Mouse (Mus musculus) v-Abl transformed pro-B cells (cell line): ENCODE results near the gene Ttc28.

Experiments used
- in situ Hi-C, 2 experiments: fragments of 400-800 bp; cut with MboI; formaldehyde crosslinking; loops; one replicate each; pipeline ENCODE4 v1.15.1; 2025; ENCODE audit not compliant: unreplicated experiment in 2 of 2

Gene Ttc28

GRCm38 (mm10) chr5:111257127-111257526 is 377.5 kb downstream of the Ttc28 start:
- in situ Hi-C loops = loop anchor here (25.0 kb wide), 1 partner anchor 1670 kb away; no protein-coding TSS in a partner anchor

- in situ Hi-C loops = loop anchor here (10.0 to 25.0 kb wide), 4 partner anchors 416 to 1674 kb away; partner anchors contain the start of genes Lrcol1 (in 1 of the 2) and P2rx2 (in 1 of the 2)
Measured at GRCm38 (mm10) chr5:111261162-111261561, 381.6 kb downstream of the Ttc28 start.

DNA sequence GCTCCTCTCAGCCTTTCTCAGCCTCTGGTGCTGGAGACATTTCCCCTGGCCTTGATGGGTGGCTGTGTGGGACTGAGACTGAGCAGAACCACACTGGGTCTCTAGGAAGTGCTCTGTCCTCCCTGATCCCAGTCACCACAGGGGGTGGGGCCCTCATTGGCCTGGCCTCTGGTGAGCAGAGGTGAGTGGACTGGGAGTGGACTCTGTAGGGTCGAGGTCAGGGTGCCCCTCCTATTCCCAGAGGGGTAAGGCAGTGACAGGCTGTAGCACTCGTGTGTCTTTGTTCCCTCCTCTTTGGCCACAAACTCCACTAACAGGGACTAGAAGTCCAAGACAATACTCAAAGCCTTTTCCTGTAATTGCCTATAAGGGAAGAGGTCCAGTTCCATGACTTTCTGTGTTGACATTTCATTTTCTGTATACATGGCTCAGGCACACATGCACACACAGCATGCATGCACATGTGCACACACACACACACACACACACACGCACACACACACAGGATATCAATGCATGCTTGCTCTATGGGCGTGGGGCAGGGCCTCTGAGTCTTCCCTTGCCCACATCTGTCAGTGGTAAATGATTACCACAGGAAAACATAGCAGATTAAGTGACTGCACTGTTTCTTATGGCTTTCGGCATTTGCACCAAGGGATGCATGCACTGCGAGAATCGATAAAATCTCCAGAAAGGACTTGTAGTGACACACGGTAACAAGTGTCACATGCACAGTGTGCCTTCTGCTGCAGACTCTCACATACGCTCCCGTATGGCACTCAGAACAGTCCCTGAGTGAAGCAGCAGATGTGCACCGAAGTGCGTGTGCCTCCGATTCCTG is 382.4 kb downstream of the Ttc28 start:
- in situ Hi-C loops = loop anchor here (10.0 to 25.0 kb wide), 4 partner anchors 417 to 1675 kb away; partner anchors contain the start of genes Lrcol1 (in 1 of the 2) and P2rx2 (in 1 of the 2)

DNA sequence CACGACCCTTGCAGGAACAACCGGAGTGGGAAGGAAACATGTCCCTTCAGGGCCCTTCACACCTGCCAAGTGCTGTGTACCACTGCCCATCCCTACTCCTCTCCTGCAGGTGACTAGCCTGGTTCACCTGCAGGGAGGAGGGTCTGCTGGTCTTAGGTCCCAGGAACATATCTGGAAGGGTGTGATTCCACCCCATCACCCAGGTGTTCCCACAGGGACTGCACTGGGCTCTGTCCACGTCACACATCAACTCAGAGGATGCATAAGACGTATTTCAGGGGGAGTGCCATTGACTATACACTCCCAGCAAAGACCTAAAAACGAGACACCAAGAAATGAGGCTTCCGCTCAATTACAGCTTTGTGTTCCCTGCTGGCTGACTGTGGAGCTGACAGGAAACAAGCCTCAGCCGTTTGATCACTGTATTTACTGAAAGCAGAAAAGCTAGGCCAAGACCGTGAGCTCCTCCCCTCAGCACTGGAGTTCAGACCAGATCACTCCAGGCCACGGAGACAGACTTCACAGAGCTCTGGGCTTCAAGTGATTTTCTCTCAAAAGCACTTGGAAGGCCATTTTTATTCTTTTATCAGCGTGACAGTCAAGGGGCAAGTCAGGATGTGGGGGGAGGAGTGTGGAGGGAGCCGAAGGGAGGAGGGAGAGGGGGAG is 383.1 kb downstream of the Ttc28 start:
- in situ Hi-C loops = loop anchor here (10.0 to 25.0 kb wide), 4 partner anchors 418 to 1675 kb away; partner anchors contain the start of genes Lrcol1 (in 1 of the 2) and P2rx2 (in 1 of the 2)

DNA sequence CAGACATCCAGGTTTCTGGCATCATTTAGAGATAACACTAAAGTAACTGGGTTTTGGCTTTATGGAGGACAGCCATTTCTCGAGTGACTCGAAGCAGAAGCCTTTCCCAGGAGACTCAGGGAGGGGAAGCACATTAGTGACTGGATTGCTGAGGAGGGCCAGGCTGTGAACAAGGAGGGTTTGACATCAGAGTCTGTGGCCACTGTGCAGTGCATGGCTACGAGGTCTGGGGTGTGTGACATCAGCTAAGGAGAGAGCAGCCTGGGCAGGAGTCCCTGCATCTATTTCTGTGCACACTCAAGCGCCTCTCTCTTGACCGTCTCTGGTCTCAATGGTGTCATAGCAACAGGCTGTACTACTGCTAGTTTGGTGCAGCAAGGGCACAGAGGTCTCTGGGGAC is 383.8 kb downstream of the Ttc28 start:
- in situ Hi-C loops = loop anchor here (10.0 to 25.0 kb wide), 4 partner anchors 419 to 1676 kb away; partner anchors contain the start of genes Lrcol1 (in 1 of the 2) and P2rx2 (in 1 of the 2)

DNA sequence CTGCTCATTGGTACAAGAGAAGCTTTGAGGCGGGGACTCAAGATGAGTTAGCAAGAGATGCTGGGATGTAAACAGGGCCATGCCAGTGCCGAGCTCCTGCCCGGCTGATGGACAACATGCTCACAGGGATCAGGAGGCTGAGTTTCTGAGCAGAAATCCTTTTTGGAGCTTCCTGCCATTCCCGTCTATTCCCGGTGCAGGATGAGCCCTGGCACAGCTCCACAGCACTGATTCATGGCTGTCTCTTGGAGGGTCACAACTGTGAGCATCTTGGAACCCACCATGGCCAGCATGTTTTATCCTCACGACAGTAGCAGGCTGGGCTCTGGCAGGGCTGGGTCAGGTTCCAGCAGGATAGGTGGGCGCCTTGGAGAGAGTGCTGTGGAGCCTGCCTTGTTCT is 384.9 kb downstream of the Ttc28 start:
- in situ Hi-C loops = loop anchor here (10.0 to 25.0 kb wide), 4 partner anchors 420 to 1677 kb away; partner anchors contain the start of genes Lrcol1 (in 1 of the 2) and P2rx2 (in 1 of the 2)

GRCm38 (mm10) chr5:111266658-111267057 is 387.1 kb downstream of the Ttc28 start:
- in situ Hi-C loops = loop anchor here (5.0 to 25.0 kb wide), 7 partner anchors 422 to 1679 kb away; partner anchors contain the start of genes Lrcol1 (in 1 of the 2) and P2rx2 (in 1 of the 2)

- in situ Hi-C loops = loop anchor here (5.0 to 25.0 kb wide), 7 partner anchors 422 to 1680 kb away; partner anchors contain the start of genes Lrcol1 (in 1 of the 2) and P2rx2 (in 1 of the 2)
Measured at GRCm38 (mm10) chr5:111267100-111267499, 387.5 kb downstream of the Ttc28 start.

GRCm38 (mm10) chr5:111268852-111269251 is 389.2 kb downstream of the Ttc28 start:
- in situ Hi-C loops = loop anchor here (5.0 to 25.0 kb wide), 7 partner anchors 424 to 1682 kb away; partner anchors contain the start of genes Lrcol1 (in 1 of the 2) and P2rx2 (in 1 of the 2)

GRCm38 (mm10) chr5:111269613-111270205 is 390.1 kb downstream of the Ttc28 start:
- in situ Hi-C loops = loop anchor here (5.0 to 25.0 kb wide), 11 partner anchors 68 to 1682 kb away; partner anchors contain the start of genes Lrcol1 (in 1 of the 2) and P2rx2 (in 1 of the 2)

- in situ Hi-C loops = loop anchor here (5.0 to 25.0 kb wide), 5 partner anchors 67 to 1683 kb away; no protein-coding TSS in a partner anchor
Measured at GRCm38 (mm10) chr5:111270246-111271002, 390.8 kb downstream of the Ttc28 start.

DNA sequence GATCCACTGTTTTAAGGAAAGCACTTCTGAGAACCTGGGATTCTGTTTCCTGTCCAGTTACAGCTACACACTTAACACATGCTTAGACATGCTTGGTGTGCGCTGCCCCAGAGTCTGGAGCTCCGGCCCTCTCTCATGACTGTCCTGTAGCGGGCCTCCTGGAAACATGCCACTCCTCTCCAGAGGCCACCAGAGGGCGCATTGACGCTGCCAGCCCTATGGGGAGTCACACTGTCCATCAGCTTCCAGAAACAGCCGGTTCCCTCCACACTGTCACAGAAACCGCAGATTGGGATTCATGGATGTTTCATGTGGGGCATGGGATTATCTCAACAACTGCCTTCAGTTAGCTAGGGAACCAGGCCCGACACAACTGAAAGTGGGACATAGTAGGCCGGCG is 394.0 kb downstream of the Ttc28 start:
- in situ Hi-C loops = loop anchor here (5.0 to 25.0 kb wide), 5 partner anchors 64 to 1686 kb away; no protein-coding TSS in a partner anchor

- in situ Hi-C loops = loop anchor here (5.0 to 25.0 kb wide), 6 partner anchors 62 to 1688 kb away; no protein-coding TSS in a partner anchor
Measured at GRCm38 (mm10) chr5:111274948-111275347, 395.3 kb downstream of the Ttc28 start.

DNA sequence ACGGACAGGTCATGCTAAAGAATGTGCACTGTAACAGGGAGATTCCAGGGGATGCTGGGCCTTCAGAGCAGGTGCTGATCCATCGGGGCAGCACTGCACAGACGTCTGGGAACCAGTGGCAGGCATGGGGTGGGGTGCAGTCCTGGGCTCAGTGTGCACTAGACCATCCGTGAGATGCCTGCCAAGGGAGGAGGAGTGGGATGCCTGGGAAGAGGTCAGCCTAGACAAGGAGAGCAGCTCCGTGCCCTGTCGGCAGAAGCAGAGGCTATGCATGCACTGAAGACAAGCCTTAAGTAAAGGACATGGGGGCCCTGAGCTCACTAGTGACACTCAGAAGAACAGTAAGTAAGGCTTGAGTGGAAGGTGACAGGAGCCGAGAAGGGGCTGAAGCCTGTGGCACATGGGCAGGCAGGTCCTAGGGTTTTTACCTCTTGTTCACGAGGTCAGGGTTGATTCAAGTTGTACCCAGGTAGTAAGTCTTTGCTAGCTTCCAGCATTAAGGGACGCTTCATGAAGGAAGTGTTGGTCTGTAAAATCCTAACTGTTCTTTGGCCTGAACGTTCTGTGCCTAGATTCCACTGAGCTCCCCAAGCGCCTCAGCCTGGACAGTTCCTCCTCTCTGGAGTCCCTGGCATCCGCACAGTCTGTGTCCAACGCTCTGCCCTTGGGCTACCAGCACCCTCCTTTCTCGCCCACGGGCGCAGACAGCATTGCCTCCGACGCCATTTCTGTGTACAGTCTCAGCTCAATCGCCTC is 405.0 kb downstream of the Ttc28 start:
- in situ Hi-C loops = loop anchor here in 1 of 2 experiments (25.0 kb wide), 1 partner anchor 403 kb away; no protein-coding TSS in a partner anchor

DNA sequence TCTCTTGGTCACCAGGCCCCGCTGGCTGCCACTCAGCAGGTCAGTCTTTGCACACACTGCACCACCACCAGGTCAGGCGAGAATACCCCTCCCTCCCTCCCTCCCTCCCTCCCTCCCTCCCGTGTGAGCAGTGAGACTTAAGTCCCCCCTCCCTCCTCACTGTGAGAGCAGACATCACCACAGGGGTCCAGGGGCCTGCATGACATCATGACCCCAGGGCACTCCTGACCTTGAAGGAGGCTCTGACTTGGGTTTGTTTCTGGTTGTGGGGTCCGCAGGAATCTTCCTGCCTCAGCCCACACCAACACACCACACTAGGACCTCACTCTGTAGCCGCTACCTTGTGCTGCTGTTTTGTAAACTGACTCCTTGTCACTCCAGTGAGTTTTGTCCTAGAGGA is 408.0 kb downstream of the Ttc28 start:
- in situ Hi-C loops = loop anchor here in 1 of 2 experiments (25.0 kb wide), 1 partner anchor 400 kb away; no protein-coding TSS in a partner anchor

- in situ Hi-C loops = loop anchor here in 1 of 2 experiments (25.0 kb wide), 1 partner anchor 399 kb away; no protein-coding TSS in a partner anchor
Measured at GRCm38 (mm10) chr5:111288486-111288885, 408.9 kb downstream of the Ttc28 start.

- in situ Hi-C loops = loop anchor here in 1 of 2 experiments (25.0 kb wide), 1 partner anchor 397 kb away; no protein-coding TSS in a partner anchor
Measured at GRCm38 (mm10) chr5:111290071-111290470, 410.5 kb downstream of the Ttc28 start.

- in situ Hi-C loops = loop anchor here in 1 of 2 experiments (25.0 kb wide), 1 partner anchor 396 kb away; no protein-coding TSS in a partner anchor
Measured at GRCm38 (mm10) chr5:111291639-111292038, 412.0 kb downstream of the Ttc28 start.
